ENCODE assay signal across 24 mouse cellular contexts in the genomic region with DNA sequence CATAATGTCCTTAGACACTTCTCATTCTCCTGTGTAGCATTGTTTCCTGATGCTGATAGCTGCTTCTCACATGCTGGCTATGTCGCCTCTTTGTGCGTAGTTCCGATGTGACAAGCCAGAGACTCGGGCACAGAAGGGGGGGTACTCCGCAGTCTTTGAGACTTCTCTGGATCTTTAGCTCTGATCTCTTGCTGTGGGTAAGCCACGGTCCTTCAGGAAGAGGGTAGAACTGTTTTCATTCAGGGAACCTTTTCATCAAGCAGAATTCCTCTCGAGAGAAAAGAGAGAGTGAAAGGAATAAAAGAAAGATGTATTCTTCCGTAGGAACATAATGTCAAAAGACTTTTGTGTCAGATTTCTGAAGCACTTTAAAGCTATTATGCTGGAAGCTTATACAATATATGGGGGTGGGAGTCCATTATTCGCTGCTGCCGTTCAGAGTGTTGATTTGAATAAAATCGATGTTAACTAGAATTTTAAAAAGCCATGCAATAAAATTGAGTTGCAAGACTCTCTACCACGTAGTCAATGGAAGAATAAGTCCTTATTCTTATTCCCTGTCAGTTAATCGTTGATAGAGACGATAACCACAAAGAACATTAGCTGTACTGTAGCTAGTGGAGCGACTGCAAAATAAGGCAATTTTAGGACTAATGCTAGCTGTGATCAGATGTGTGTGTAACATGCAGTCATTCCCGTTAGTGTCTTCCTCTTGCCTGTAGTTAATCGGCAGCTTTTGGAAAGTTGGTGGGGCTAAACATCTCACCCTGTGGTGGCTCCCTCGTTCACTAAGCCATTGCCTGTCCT.
DNase-seq lines count a peak whose midpoint lies in the region; ATAC-seq and TF ChIP-seq lines count a peak whose summit lies in the region.
"Had no signal": no experiment of that assay in that cellular context is flagged by ENCODE, and none has a peak within 500 bp of the region (broad histone marks: within the 10 kb centered on the region; RNA-seq: fewer than 3 reads in every experiment).

No protein-coding gene starts in this region.

- DNase-seq in layer of hippocampus, adult 2 months (ENCODE audit: low spot score in 2 of 2), result no peak
- DNase-seq in layer of hippocampus, postnatal 10 days (ENCODE audit: low spot score in 2 of 2), result no peak
- DNase-seq in hindbrain, postnatal 0 days (ENCODE audit: low spot score), result no peak
- DNase-seq in thymus, postnatal 14 days, result no peak
- DNase-seq: adrenal gland, postnatal 14 days; cerebellum, adult 9-10 months; gastrocnemius, postnatal 36 days; heart, postnatal 10 days; kidney, adult 2 months; kidney, postnatal 25 days; layer of hippocampus, adult 9-11 months; lung, adult 2 months; retina, postnatal 1 day had no signal

- H3K4me1 ChIP-seq in forebrain, embryonic 13.5 days, result peaks cover 17% of the 10 kb centered on the region
- 0 out of 2 replicates have a peak, but pooled peaks cover 3% of the 10 kb centered on the region for H3K4me1 ChIP-seq in hindbrain, postnatal 0 days (ENCODE audit: insufficient read depth, low read length)
- peaks cover 14% of the 10 kb centered on the region for H3K4me1 ChIP-seq in midbrain, embryonic 16.5 days (ENCODE audit: control insufficient read depth, insufficient read depth, low read length)
- no peaks in the 10 kb centered on the region for H3K4me1 ChIP-seq in kidney, embryonic 16.5 days (ENCODE audit: insufficient read depth, low read length)
- H3K4me1 ChIP-seq in kidney, embryonic 14.5 days (ENCODE audit: control insufficient read depth, insufficient read depth, low read length), result no peaks in the 10 kb centered on the region
- H3K4me1 ChIP-seq: embryonic facial prominence, embryonic 13.5 days; limb, embryonic 12.5 days; liver, embryonic 12.5 days had no signal

- no peak overlapping the region for H3K9ac ChIP-seq in forebrain, embryonic 13.5 days
- no peak overlapping the region for H3K9ac ChIP-seq in hindbrain, postnatal 0 days (replicated peaks; ENCODE audit: low read length)
- 0 out of 2 replicates have a peak overlapping the region, but pooled peaks have one; percentile 14 for H3K9ac ChIP-seq in midbrain, embryonic 16.5 days (ENCODE audit: low read depth, low read length)
- H3K9ac ChIP-seq in kidney, embryonic 16.5 days (replicated peaks; ENCODE audit: low read length), result no peak overlapping the region
- H3K9ac ChIP-seq in kidney, embryonic 14.5 days (ENCODE audit: low read depth, low read length), result no peak overlapping the region
- H3K9ac ChIP-seq: embryonic facial prominence, embryonic 13.5 days; limb, embryonic 12.5 days; liver, embryonic 12.5 days had no signal

- no peak for TF ChIP-seq CTCF in layer of hippocampus, adult 2 months (conservative IDR thresholded peaks at IDR 0.05)
- TF ChIP-seq CTCF in hindbrain, postnatal 0 days (IDR thresholded peaks at IDR 0.05; ENCODE audit: low read depth), result no peak

- peak overlapping the region; percentile 79 for H3K27ac ChIP-seq in layer of hippocampus, adult 2 months
- peak overlapping the region; percentile 19; the same call in 1 of the 2 replicates for H3K27ac ChIP-seq in forebrain, embryonic 13.5 days
- no peak overlapping the region for H3K27ac ChIP-seq in hindbrain, postnatal 0 days
- peak overlapping the region; percentile 38; the same call in 1 of the 2 replicates for H3K27ac ChIP-seq in midbrain, embryonic 16.5 days (ENCODE audit: low read length)
- no peak overlapping the region for H3K27ac ChIP-seq in kidney, embryonic 16.5 days (ENCODE audit: low read length)
- no peak overlapping the region for H3K27ac ChIP-seq in kidney, embryonic 14.5 days (ENCODE audit: low read depth, low read length)
- H3K27ac ChIP-seq: embryonic facial prominence, embryonic 13.5 days; limb, embryonic 12.5 days; liver, embryonic 12.5 days; macrophage; stomach, postnatal 0 days had no signal

- H3K4me2 ChIP-seq in forebrain, embryonic 13.5 days, result peak overlapping the region; percentile 20
- H3K4me2 ChIP-seq in hindbrain, postnatal 0 days (ENCODE audit: low read depth, low read length), result no peak overlapping the region
- peak overlapping the region; percentile 31 for H3K4me2 ChIP-seq in midbrain, embryonic 16.5 days (ENCODE audit: low read length)
- H3K4me2 ChIP-seq in kidney, embryonic 16.5 days (replicated peaks; ENCODE audit: low read depth, low read length), result no peak overlapping the region
- H3K4me2 ChIP-seq in kidney, embryonic 14.5 days (replicated peaks; ENCODE audit: low read depth, low read length), result no peak overlapping the region
- H3K4me2 ChIP-seq: embryonic facial prominence, embryonic 13.5 days; heart, embryonic 11.5 days; limb, embryonic 12.5 days; liver, embryonic 12.5 days had no signal

- H3K9me3 ChIP-seq in forebrain, embryonic 13.5 days (replicated peaks), result no peaks in the 10 kb centered on the region
- H3K9me3 ChIP-seq in hindbrain, postnatal 0 days (ENCODE audit: low read length), result no peaks in the 10 kb centered on the region
- no peaks in the 10 kb centered on the region for H3K9me3 ChIP-seq in midbrain, embryonic 16.5 days (replicated peaks; ENCODE audit: control insufficient read depth, low read length, poor library complexity, severe bottlenecking)
- no peaks in the 10 kb centered on the region for H3K9me3 ChIP-seq in kidney, embryonic 16.5 days (ENCODE audit: low read length)
- H3K9me3 ChIP-seq in kidney, embryonic 14.5 days (ENCODE audit: control insufficient read depth, low read length), result no peaks in the 10 kb centered on the region
- H3K9me3 ChIP-seq: embryonic facial prominence, embryonic 13.5 days; limb, embryonic 12.5 days; liver, embryonic 12.5 days had no signal

- H3K27me3 ChIP-seq in forebrain, embryonic 13.5 days, result no peaks in the 10 kb centered on the region
- no peaks in the 10 kb centered on the region for H3K27me3 ChIP-seq in hindbrain, postnatal 0 days (ENCODE audit: insufficient read depth, low read length)
- H3K27me3 ChIP-seq in midbrain, embryonic 16.5 days (ENCODE audit: control insufficient read depth, insufficient read depth, low read depth, low read length), result no peaks in the 10 kb centered on the region
- H3K27me3 ChIP-seq in kidney, embryonic 16.5 days (ENCODE audit: insufficient read depth, low read length), result no peaks in the 10 kb centered on the region
- no peaks in the 10 kb centered on the region for H3K27me3 ChIP-seq in kidney, embryonic 14.5 days (ENCODE audit: control insufficient read depth, insufficient read depth, low read length)
- H3K27me3 ChIP-seq: CH12.LX; embryonic facial prominence, embryonic 13.5 days; limb, embryonic 12.5 days; liver, embryonic 12.5 days had no signal

- H3K4me3 ChIP-seq in layer of hippocampus, adult 2 months, result no peak overlapping the region
- H3K4me3 ChIP-seq in forebrain, embryonic 13.5 days, result no peak overlapping the region
- H3K4me3 ChIP-seq in hindbrain, postnatal 0 days (ENCODE audit: low read length), result no peak overlapping the region
- H3K4me3 ChIP-seq in midbrain, embryonic 16.5 days (ENCODE audit: low read depth, low read length), result no peak overlapping the region
- no peak overlapping the region for H3K4me3 ChIP-seq in kidney, embryonic 16.5 days (ENCODE audit: low read length)
- H3K4me3 ChIP-seq in kidney, embryonic 14.5 days (ENCODE audit: low read length), result no peak overlapping the region
- H3K4me3 ChIP-seq: embryonic facial prominence, embryonic 13.5 days; limb, embryonic 12.5 days; liver, embryonic 12.5 days had no signal

- H3K36me3 ChIP-seq in forebrain, embryonic 13.5 days (ENCODE audit: poor library complexity, severe bottlenecking), result peaks cover 12% of the 10 kb centered on the region; the same call in 1 of the 2 replicates
- 0 out of 2 replicates have a peak, but pooled peaks cover 2% of the 10 kb centered on the region for H3K36me3 ChIP-seq in hindbrain, postnatal 0 days (ENCODE audit: insufficient read depth, low read length)
- peaks cover 7% of the 10 kb centered on the region; the same call in 1 of the 2 replicates for H3K36me3 ChIP-seq in midbrain, embryonic 16.5 days (ENCODE audit: control insufficient read depth, insufficient read depth, low read length)
- H3K36me3 ChIP-seq in kidney, embryonic 16.5 days (ENCODE audit: insufficient read depth, low read length), result peaks cover 14% of the 10 kb centered on the region; the same call in 1 of the 2 replicates
- peaks cover 10% of the 10 kb centered on the region; the same call in 1 of the 2 replicates for H3K36me3 ChIP-seq in kidney, embryonic 14.5 days (ENCODE audit: control insufficient read depth, insufficient read depth, low read length)

- ATAC-seq in forebrain, embryonic 13.5 days, result peak; percentile 65
- ATAC-seq in hindbrain, postnatal 0 days, result 0 out of 2 replicates have a peak, but pooled peaks have one; percentile 54
- peak; percentile 55; the same call in 1 of the 2 replicates for ATAC-seq in midbrain, embryonic 16.5 days
- ATAC-seq in kidney, embryonic 16.5 days (ENCODE audit: low FRiP score, low TSS enrichment), result no peak
- no peak for ATAC-seq in kidney, embryonic 14.5 days (ENCODE audit: low FRiP score, low TSS enrichment)
- ATAC-seq: liver, embryonic 12.5 days had no signal

- WGBS in forebrain, embryonic 13.5 days, result 17% methylated on average over 18 of the region's 18 CpGs
- WGBS in hindbrain, postnatal 0 days, result 31% methylated on average over 18 of the region's 18 CpGs
- 20% methylated on average over 18 of the region's 18 CpGs for WGBS in midbrain, embryonic 16.5 days
- 92% methylated on average over 18 of the region's 18 CpGs for WGBS in kidney, embryonic 16.5 days
- 93% methylated on average over 18 of the region's 18 CpGs for WGBS in kidney, embryonic 14.5 days

Comparison
In these comparisons a context has a peak if more than half of its experiments do, and no peak if none do; other contexts are left out.
1. H3K27ac ChIP-seq: peak in layer of hippocampus, adult 2 months (single experiment), forebrain, embryonic 13.5 days (single experiment) and midbrain, embryonic 16.5 days (single experiment); none in hindbrain, postnatal 0 days (single experiment), kidney, embryonic 16.5 days (single experiment) and kidney, embryonic 14.5 days (single experiment).
2. ATAC-seq: peak in forebrain, embryonic 13.5 days (single experiment), hindbrain, postnatal 0 days (single experiment) and midbrain, embryonic 16.5 days (single experiment); none in kidney, embryonic 16.5 days (single experiment) and kidney, embryonic 14.5 days (single experiment).
3. H3K4me2 ChIP-seq: peak in forebrain, embryonic 13.5 days (single experiment) and midbrain, embryonic 16.5 days (single experiment); none in hindbrain, postnatal 0 days (single experiment), kidney, embryonic 16.5 days (single experiment) and kidney, embryonic 14.5 days (single experiment).